In the genomic region with DNA sequence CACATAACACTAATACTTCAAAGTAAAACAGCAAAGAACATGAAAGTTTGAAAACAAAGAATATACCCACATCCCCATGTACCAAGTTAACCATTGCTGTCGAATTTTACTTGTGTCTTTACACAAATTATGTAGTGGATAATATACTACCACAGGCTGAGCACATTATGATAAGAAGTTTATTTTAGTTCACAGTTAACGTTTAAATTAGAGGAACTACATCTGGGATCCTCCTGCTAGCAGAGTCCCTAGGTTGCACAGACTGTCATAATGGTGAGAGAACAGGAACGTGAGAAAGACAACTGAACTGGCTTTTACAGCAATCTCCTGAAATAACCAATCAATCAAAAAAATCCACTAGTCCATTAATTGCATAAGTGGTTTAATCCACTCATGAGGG, we compare ENCODE assay signal across 16 mouse cellular contexts.
"Had no signal": no experiment of that assay in that cellular context is flagged by ENCODE, and none has a peak within 500 bp of the region (broad histone marks: within the 10 kb centered on the region; RNA-seq: fewer than 3 reads in every experiment).

No protein-coding gene starts in this region.

- H3K9ac ChIP-seq: neural tube, embryonic 12.5 days; neural tube, embryonic 13.5 days; neural tube, embryonic 15.5 days; stomach, embryonic 15.5 days had no signal

- H3K9me3 ChIP-seq: neural tube, embryonic 12.5 days; neural tube, embryonic 13.5 days; neural tube, embryonic 15.5 days; stomach, embryonic 15.5 days had no signal

- DNase-seq: right cerebral cortex, adult 18-20 months; right cerebral cortex, postnatal 14 days; right cerebral cortex, postnatal 25 days; right cerebral cortex, postnatal 4 days; spleen, adult 18-20 months; thymus, adult 18-20 months; thymus, adult 2 months; thymus, postnatal 14 days; thymus, postnatal 25 days; thymus, postnatal 36 days; thymus, postnatal 4 days had no signal

- H3K36me3 ChIP-seq: neural tube, embryonic 12.5 days; neural tube, embryonic 13.5 days; neural tube, embryonic 15.5 days; stomach, embryonic 15.5 days had no signal

- H3K27me3 ChIP-seq: neural tube, embryonic 12.5 days; neural tube, embryonic 13.5 days; neural tube, embryonic 15.5 days; stomach, embryonic 15.5 days had no signal

- H3K4me2 ChIP-seq: neural tube, embryonic 12.5 days; neural tube, embryonic 13.5 days; neural tube, embryonic 15.5 days; stomach, embryonic 15.5 days had no signal

- H3K4me1 ChIP-seq: neural tube, embryonic 12.5 days; neural tube, embryonic 13.5 days; neural tube, embryonic 15.5 days; stomach, embryonic 15.5 days had no signal

- H3K4me3 ChIP-seq: neural tube, embryonic 12.5 days; neural tube, embryonic 13.5 days; neural tube, embryonic 15.5 days; stomach, embryonic 15.5 days had no signal

- H3K27ac ChIP-seq: neural tube, embryonic 12.5 days; neural tube, embryonic 13.5 days; neural tube, embryonic 15.5 days; stomach, embryonic 15.5 days; stomach, postnatal 0 days had no signal
